Mouse (Mus musculus): ENCODE results near the gene Ptprt. TPM values are rescaled to one million over a fixed set of nuclear protein-coding genes. Genes with fewer than 3 reads are reported as not detected.

The Ptprt gene
- polyA plus RNA-seq, 1 experiment from 2014 or later: 0.44 TPM

GRCm38 (mm10) chr2:162577819-162578218 lies 83.1 kb downstream of the Ptprt start:
- ATAC-seq (ENCODE audit: insufficient read depth, low FRiP score, low read depth): no peak

GRCm38 (mm10) chr2:162572851-162573250 lies 88.1 kb downstream of the Ptprt start:
- no peak overlapping the region for H3K27ac ChIP-seq
- no peak for ATAC-seq (ENCODE audit: insufficient read depth, low FRiP score, low read depth)
- H3K9me3 ChIP-seq: no peaks in the 10 kb centered on the region
- H3K27me3 ChIP-seq (replicated peaks): no peaks in the 10 kb centered on the region
- no peaks in the 10 kb centered on the region for H3K4me1 ChIP-seq
- H3K4me3 ChIP-seq (replicated peaks): no peak overlapping the region
- H3K4me2 ChIP-seq: no peak overlapping the region
- no peak overlapping the region for H3K9ac ChIP-seq
- no peaks in the 10 kb centered on the region for H3K36me3 ChIP-seq
- 63% methylated on average over 2 of the region's 2 CpGs for WGBS

More at GRCm38 (mm10) chr2:162577819-162578218, 83.1 kb downstream of the Ptprt start:
- H3K9ac ChIP-seq: no peak overlapping the region
- H3K4me2 ChIP-seq: no peak overlapping the region
- H3K4me1 ChIP-seq: no peaks in the 10 kb centered on the region
- no peak overlapping the region for H3K4me3 ChIP-seq (replicated peaks)
- H3K9me3 ChIP-seq: no peaks in the 10 kb centered on the region
- H3K27me3 ChIP-seq (replicated peaks): no peaks in the 10 kb centered on the region
- no peaks in the 10 kb centered on the region for H3K36me3 ChIP-seq
- WGBS: 87% methylated on average over 7 of the region's 7 CpGs
- H3K27ac ChIP-seq: no peak overlapping the region

GRCm38 (mm10) chr2:162571037-162571436 lies 89.9 kb downstream of the Ptprt start:
- Histone ChIP-seq H3K9me3 (no peaks in the 10 kb centered on the region), H3K36me3 (no peaks in the 10 kb centered on the region), H3K4me3 (replicated peaks) (no peak overlapping the region), H3K27me3 (replicated peaks) (no peaks in the 10 kb centered on the region), H3K27ac (no peak overlapping the region), H3K4me1 (no peaks in the 10 kb centered on the region), H3K4me2 (no peak overlapping the region), H3K9ac (no peak overlapping the region)
- 88% methylated on average over 12 of the region's 12 CpGs for WGBS
- ATAC-seq (ENCODE audit: insufficient read depth, low FRiP score, low read depth): no peak

GRCm38 (mm10) chr2:162568308-162569100 lies 92.4 kb downstream of the Ptprt start:
- WGBS: 72% methylated on average over 6 of the region's 6 CpGs
- Histone ChIP-seq H3K27ac (no peak overlapping the region), H3K9me3 (no peaks in the 10 kb centered on the region), H3K4me1 (no peaks in the 10 kb centered on the region), H3K27me3 (replicated peaks) (no peaks in the 10 kb centered on the region), H3K4me3 (replicated peaks) (no peak overlapping the region), H3K36me3 (no peaks in the 10 kb centered on the region), H3K4me2 (no peak overlapping the region), H3K9ac (no peak overlapping the region)
- no peak for ATAC-seq (ENCODE audit: insufficient read depth, low FRiP score, low read depth)

GRCm38 (mm10) chr2:162548312-162548711 lies 112.6 kb downstream of the Ptprt start:
- H3K4me2 ChIP-seq: no peak overlapping the region
- no peaks in the 10 kb centered on the region for H3K27me3 ChIP-seq (replicated peaks)
- H3K4me1 ChIP-seq: no peaks in the 10 kb centered on the region
- H3K27ac ChIP-seq: no peak overlapping the region
- ATAC-seq (ENCODE audit: insufficient read depth, low FRiP score, low read depth): no peak
- no peak overlapping the region for H3K9ac ChIP-seq
- no peak overlapping the region for H3K4me3 ChIP-seq (replicated peaks)
- H3K9me3 ChIP-seq: no peaks in the 10 kb centered on the region
- WGBS: 73% methylated on average over 8 of the region's 8 CpGs
- no peaks in the 10 kb centered on the region for H3K36me3 ChIP-seq

GRCm38 (mm10) chr2:162531638-162532037 lies 129.3 kb downstream of the Ptprt start:
- Histone ChIP-seq H3K9ac (no peak overlapping the region), H3K27me3 (replicated peaks) (no peaks in the 10 kb centered on the region), H3K4me3 (replicated peaks) (no peak overlapping the region), H3K4me2 (no peak overlapping the region), H3K36me3 (no peaks in the 10 kb centered on the region), H3K4me1 (no peaks in the 10 kb centered on the region), H3K9me3 (no peaks in the 10 kb centered on the region), H3K27ac (no peak overlapping the region)
- WGBS: 30% methylated on average over 7 of the region's 7 CpGs
- ATAC-seq (ENCODE audit: insufficient read depth, low FRiP score, low read depth): no peak

- H3K4me2 ChIP-seq: no peak overlapping the region
- no peaks in the 10 kb centered on the region for H3K4me1 ChIP-seq
- H3K36me3 ChIP-seq: no peaks in the 10 kb centered on the region
- no peaks in the 10 kb centered on the region for H3K27me3 ChIP-seq (replicated peaks)
- H3K9me3 ChIP-seq: no peaks in the 10 kb centered on the region
- 91% methylated on average over 3 of the region's 3 CpGs for WGBS
- ATAC-seq (ENCODE audit: insufficient read depth, low FRiP score, low read depth): no peak
- H3K4me3 ChIP-seq (replicated peaks): no peak overlapping the region
- no peak overlapping the region for H3K27ac ChIP-seq
- no peak overlapping the region for H3K9ac ChIP-seq
These were observed 132.0 kb downstream of the Ptprt start for GRCm38 (mm10) chr2:162528911-162529310.

GRCm38 (mm10) chr2:162515993-162516392 lies 145.0 kb downstream of the Ptprt start:
- Histone ChIP-seq H3K27ac (no peak overlapping the region), H3K4me2 (no peak overlapping the region), H3K9me3 (no peaks in the 10 kb centered on the region), H3K4me3 (replicated peaks) (no peak overlapping the region), H3K4me1 (no peaks in the 10 kb centered on the region), H3K36me3 (no peaks in the 10 kb centered on the region), H3K27me3 (replicated peaks) (no peaks in the 10 kb centered on the region), H3K9ac (no peak overlapping the region)
- WGBS: 75% methylated on average over 8 of the region's 8 CpGs
- ATAC-seq (ENCODE audit: insufficient read depth, low FRiP score, low read depth): no peak

GRCm38 (mm10) chr2:162513072-162513471 lies 147.9 kb downstream of the Ptprt start:
- Histone ChIP-seq H3K27me3 (replicated peaks) (no peaks in the 10 kb centered on the region), H3K9me3 (no peaks in the 10 kb centered on the region), H3K4me2 (no peak overlapping the region), H3K9ac (no peak overlapping the region), H3K27ac (no peak overlapping the region), H3K4me3 (replicated peaks) (no peak overlapping the region), H3K36me3 (no peaks in the 10 kb centered on the region), H3K4me1 (no peaks in the 10 kb centered on the region)
- ATAC-seq (ENCODE audit: insufficient read depth, low FRiP score, low read depth): no peak
- 82% methylated on average over 4 of the region's 4 CpGs for WGBS

- no peaks in the 10 kb centered on the region for H3K27me3 ChIP-seq (replicated peaks)
- no peaks in the 10 kb centered on the region for H3K4me1 ChIP-seq
- ATAC-seq (ENCODE audit: insufficient read depth, low FRiP score, low read depth): no peak
- H3K9ac ChIP-seq: no peak overlapping the region
- H3K4me2 ChIP-seq: no peak overlapping the region
- H3K27ac ChIP-seq: no peak overlapping the region
- no peaks in the 10 kb centered on the region for H3K9me3 ChIP-seq
- 90% methylated on average over 1 of the region's 1 CpGs for WGBS
- no peaks in the 10 kb centered on the region for H3K36me3 ChIP-seq
- H3K4me3 ChIP-seq (replicated peaks): no peak overlapping the region
These were observed 148.9 kb downstream of the Ptprt start for GRCm38 (mm10) chr2:162512094-162512493.

- no peak overlapping the region for H3K27ac ChIP-seq
- ATAC-seq (ENCODE audit: insufficient read depth, low FRiP score, low read depth): no peak
- no peak overlapping the region for H3K4me2 ChIP-seq
- WGBS: 75% methylated on average over 5 of the region's 5 CpGs
- H3K9ac ChIP-seq: no peak overlapping the region
- no peaks in the 10 kb centered on the region for H3K4me1 ChIP-seq
- H3K9me3 ChIP-seq: no peaks in the 10 kb centered on the region
- no peaks in the 10 kb centered on the region for H3K27me3 ChIP-seq (replicated peaks)
- no peaks in the 10 kb centered on the region for H3K36me3 ChIP-seq
- no peak overlapping the region for H3K4me3 ChIP-seq (replicated peaks)
These were observed 151.9 kb downstream of the Ptprt start for GRCm38 (mm10) chr2:162509016-162509415.

- Histone ChIP-seq H3K4me2 (no peak overlapping the region), H3K36me3 (no peaks in the 10 kb centered on the region), H3K27me3 (replicated peaks) (no peaks in the 10 kb centered on the region), H3K27ac (no peak overlapping the region), H3K9ac (no peak overlapping the region), H3K4me3 (replicated peaks) (no peak overlapping the region), H3K9me3 (no peaks in the 10 kb centered on the region), H3K4me1 (no peaks in the 10 kb centered on the region)
- no peak for ATAC-seq (ENCODE audit: insufficient read depth, low FRiP score, low read depth)
- 88% methylated on average over 10 of the region's 10 CpGs for WGBS
These were observed 153.3 kb downstream of the Ptprt start for GRCm38 (mm10) chr2:162507664-162508063.

- H3K4me1 ChIP-seq: no peaks in the 10 kb centered on the region
- no peak overlapping the region for H3K4me2 ChIP-seq
- 78% methylated on average over 4 of the region's 4 CpGs for WGBS
- no peak overlapping the region for H3K27ac ChIP-seq
- no peak for ATAC-seq (ENCODE audit: insufficient read depth, low FRiP score, low read depth)
- no peak overlapping the region for H3K4me3 ChIP-seq (replicated peaks)
- no peaks in the 10 kb centered on the region for H3K27me3 ChIP-seq (replicated peaks)
- H3K9me3 ChIP-seq: no peaks in the 10 kb centered on the region
- no peak overlapping the region for H3K9ac ChIP-seq
- no peaks in the 10 kb centered on the region for H3K36me3 ChIP-seq
These were observed 156.1 kb downstream of the Ptprt start for GRCm38 (mm10) chr2:162504850-162505249.
